Mouse (Mus musculus) liver, embryonic 11.5 days (tissue): ENCODE results near the gene Qser1. TPM values are rescaled to one million over a fixed set of nuclear protein-coding genes. Genes with fewer than 3 reads are reported as not detected.
A peak's percentile ranks its signal among the peaks of the same experiment; 100 is the strongest.
"Not testable (repeated sequence)": the region's sequence is repeated elsewhere in the genome, so short reads cannot be mapped to it uniquely, and the experiment has no call there.

Experiments
- ATAC-seq: fragments of 200-750 bp; cut with Nextera tagmentation; replicated peaks from 2 replicates; pipeline ENCODE4 v1.8.0; 2017; ENCODE audit warnings: moderate number of reproducible peaks, mild to moderate bottlenecking, moderate TSS enrichment, moderate library complexity; ENCODE audit not compliant: low FRiP score
- DNase-seq: peaks from one replicate; pipeline ENCODE4 v3.0.0-alpha.2; 2017; ENCODE audit warnings: low spot score
- H3K27ac ChIP-seq: fragments of 300-500 bp; sonication (generic); 2 replicates; pipeline ENCODE4 v1.5.1; 2014; ENCODE audit warnings: mild to moderate bottlenecking, low read depth, low read length, control low read depth
- H3K27me3 ChIP-seq: fragments of 300-500 bp; sonication (generic); replicated peaks from 2 replicates; pipeline ENCODE4 v1.6.1; 2014; ENCODE audit warnings: low read length, mixed read lengths; ENCODE audit not compliant: control insufficient read depth, insufficient read depth
- H3K36me3 ChIP-seq: fragments of 300-500 bp; sonication (generic); 2 replicates; pipeline ENCODE4 v1.6.1; 2014; ENCODE audit warnings: mild to moderate bottlenecking, low read length, moderate library complexity, mixed read lengths; ENCODE audit not compliant: control insufficient read depth, insufficient read depth
- H3K4me1 ChIP-seq: fragments of 300-500 bp; sonication (generic); replicated peaks from 2 replicates; pipeline ENCODE4 v1.6.1; 2014; ENCODE audit warnings: low read length, mixed read lengths; ENCODE audit not compliant: control insufficient read depth, insufficient read depth
- H3K4me2 ChIP-seq: fragments of 300-500 bp; sonication (generic); 2 replicates; pipeline ENCODE4 v1.6.1; 2014; ENCODE audit warnings: mild to moderate bottlenecking, control low read depth, moderate library complexity
- H3K4me3 ChIP-seq: fragments of 300-500 bp; sonication (generic); 2 replicates; pipeline ENCODE4 v1.5.1; 2014; ENCODE audit warnings: low read depth, low read length, control low read depth
- H3K9ac ChIP-seq: fragments of 300-500 bp; sonication (generic); 2 replicates; pipeline ENCODE4 v1.6.1; 2014; ENCODE audit warnings: low read depth, low read length, control low read depth
- H3K9me3 ChIP-seq: fragments of 300-500 bp; sonication (generic); 2 replicates; pipeline ENCODE4 v1.6.1; 2016; ENCODE audit warnings: low read length, inconsistent platforms, mixed read lengths; ENCODE audit not compliant: control insufficient read depth
- WGBS: fragments of 180-500 bp; shearing (Covaris S2); extraction: QIAGEN DNeasy Blood & Tissue Kit; methylation state at CpG from one replicate; pipeline ENCODE4 v1.1.7; 2014; 5-methylcytosine and 5-hydroxymethylcytosine counted together
- polyA plus RNA-seq: library from polyadenylated mRNA; unstranded; fragments of >200 nt; fragmentation: Nextera tagmentation; extraction: Ambion mirVana; gene quantifications from 2 replicates; pipeline ENCODE4 v1.2.1, GENCODE M21; 2014

The Qser1 gene
- polyA plus RNA-seq = 8.8 and 9.0 TPM in 2 replicates

DNA sequence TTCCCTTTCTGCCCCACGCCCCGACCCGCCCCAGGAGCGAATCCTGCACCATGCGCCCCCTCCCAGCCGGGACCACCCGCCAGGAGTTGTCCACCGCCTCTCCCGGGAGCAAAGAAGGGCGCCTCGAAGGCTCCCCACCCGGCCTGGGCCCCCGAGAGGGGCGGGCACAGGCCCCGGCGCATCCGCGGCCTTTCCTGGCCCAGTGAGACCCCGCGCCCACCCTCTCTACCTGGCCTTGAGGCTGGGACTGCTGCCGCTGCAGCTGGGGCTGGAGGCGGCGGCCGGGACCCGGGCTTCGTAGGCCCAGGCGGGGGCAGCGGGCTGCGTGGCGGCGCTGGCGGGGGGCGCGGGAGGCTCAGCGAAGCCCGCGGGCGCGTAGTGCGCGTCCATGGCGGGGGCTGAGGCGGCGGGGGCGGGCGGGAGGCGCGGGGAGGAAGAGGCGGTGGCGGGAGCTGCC lies at the start of gene Qser1:
Gene Qser1, minus strand, starts transcription at position 390 of the 457 bp plus-strand sequence.
- Histone ChIP-seq H3K27me3 (no peaks in the 10 kb centered on the region), H3K27ac (peak within 1 kb of the TSS; percentile 94), H3K4me2 (peak within 1 kb of the TSS; percentile 88), H3K4me1 (peaks cover 12% of the 10 kb centered on the region; the same call in 1 of the 2 replicates), H3K9ac (peak within 1 kb of the TSS; percentile 98), H3K36me3 (no peaks in the 10 kb centered on the region), H3K4me3 (peak within 1 kb of the TSS; percentile 89), H3K9me3 (no peaks in the 10 kb centered on the region)
- ATAC-seq = peak; percentile 53
- WGBS = 7% methylated on average over 30 of the region's 50 CpGs
- peak; percentile 71 for DNase-seq

DNA sequence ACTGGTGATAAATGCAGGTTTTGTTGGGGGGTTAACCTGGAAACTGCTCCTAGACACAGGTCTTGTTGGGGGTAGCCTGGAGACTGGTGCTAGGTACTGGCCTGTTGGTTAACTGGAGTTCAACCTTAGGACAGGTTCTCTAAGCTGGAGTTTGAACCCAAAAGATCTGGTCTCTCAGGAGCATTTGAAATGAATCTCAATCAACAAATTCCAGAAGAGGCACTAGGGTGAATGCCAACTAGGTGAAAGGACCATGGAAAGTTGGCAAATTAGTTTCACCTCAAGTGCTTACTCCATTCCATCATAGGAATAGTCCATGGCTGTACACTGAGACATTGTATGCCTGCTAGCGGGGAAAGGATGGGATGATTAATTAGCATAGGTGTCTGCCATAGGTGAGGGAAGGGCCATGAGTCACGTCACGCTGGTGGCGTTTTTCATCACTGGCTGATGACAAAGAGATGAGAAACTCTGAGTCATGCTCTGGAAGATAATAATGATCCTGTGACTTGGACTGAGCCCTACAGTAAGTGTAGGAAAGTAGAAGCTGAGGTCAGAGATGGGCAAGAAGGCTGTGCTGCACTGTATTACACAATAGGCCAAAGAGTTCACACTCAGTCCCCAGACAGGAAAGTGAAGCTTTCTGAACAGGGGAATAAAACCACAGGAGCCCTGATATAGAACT lies 47.8 kb upstream of the Qser1 start:
- no peaks in the 10 kb centered on the region for H3K27me3 ChIP-seq
- H3K36me3 ChIP-seq = no peaks in the 10 kb centered on the region
- no peak overlapping the region for H3K27ac ChIP-seq
- no peaks in the 10 kb centered on the region for H3K9me3 ChIP-seq
- ATAC-seq = no peak
- DNase-seq = no peak
- WGBS = 78% methylated on average over 4 of the region's 4 CpGs
- H3K4me3 ChIP-seq = no peak overlapping the region
- no peak overlapping the region for H3K9ac ChIP-seq
- H3K4me2 ChIP-seq = no peak overlapping the region
- no peaks in the 10 kb centered on the region for H3K4me1 ChIP-seq

GRCm38 (mm10) chr2:104860426-104860825 lies 43.9 kb upstream of the Qser1 start:
- WGBS = 87% methylated on average over 10 of the region's 10 CpGs
- H3K4me1 ChIP-seq = no peaks in the 10 kb centered on the region
- no peak overlapping the region for H3K4me3 ChIP-seq
- no peaks in the 10 kb centered on the region for H3K27me3 ChIP-seq
- H3K9me3 ChIP-seq = no peaks in the 10 kb centered on the region
- no peaks in the 10 kb centered on the region for H3K36me3 ChIP-seq
- no peak overlapping the region for H3K27ac ChIP-seq
- no peak for DNase-seq
- H3K4me2 ChIP-seq = no peak overlapping the region
- H3K9ac ChIP-seq = no peak overlapping the region
- ATAC-seq = no peak

DNA sequence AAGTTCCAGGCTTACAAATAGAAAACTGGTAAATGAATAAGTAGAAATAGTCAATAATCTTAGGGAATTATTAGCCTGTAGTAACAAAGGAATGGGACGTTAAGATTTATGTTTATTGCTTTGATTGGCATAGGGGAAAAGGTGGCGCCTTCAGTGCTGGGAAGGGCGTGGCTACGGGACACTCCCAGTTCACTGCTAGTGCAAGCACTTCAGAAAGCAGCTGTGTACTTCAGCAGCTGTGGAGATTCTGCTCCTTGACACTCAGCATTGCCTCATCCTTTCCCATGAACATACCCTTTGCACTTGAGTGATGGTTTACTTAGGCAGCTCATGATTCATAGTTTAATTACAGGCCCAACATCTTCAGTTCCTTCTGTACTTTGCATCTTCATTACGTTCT lies 42.5 kb upstream of the Qser1 start:
- 74% methylated on average over 5 of the region's 5 CpGs for WGBS
- no peak overlapping the region for H3K27ac ChIP-seq

DNA sequence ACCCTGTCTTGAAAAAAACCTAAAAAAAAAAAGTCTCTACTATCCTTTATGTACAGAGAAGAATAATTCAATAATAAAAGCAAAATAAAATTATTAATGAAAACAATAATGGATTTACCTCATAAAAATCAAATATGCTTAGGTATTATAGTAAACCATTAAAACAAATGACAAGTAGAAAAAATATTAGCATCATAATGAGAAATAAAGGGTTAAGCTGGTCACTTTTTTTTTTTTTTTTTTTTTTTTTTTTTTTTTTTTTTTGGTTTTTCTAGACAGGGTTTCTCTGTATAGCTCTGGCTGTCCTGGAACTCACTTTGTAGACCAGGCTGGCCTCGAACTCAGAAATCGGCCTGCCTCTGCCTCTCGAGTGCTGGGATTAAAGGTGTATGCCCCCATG lies 41.5 kb upstream of the Qser1 start:
- DNase-seq, ATAC-seq, H3K27me3 ChIP-seq, H3K4me1 ChIP-seq, H3K9me3 ChIP-seq, H3K4me3 ChIP-seq, H3K9ac ChIP-seq, H3K27ac ChIP-seq, H3K4me2 ChIP-seq, H3K36me3 ChIP-seq: not testable (repeated sequence)
- 86% methylated on average over 3 of the region's 3 CpGs for WGBS

More for the DNA sequence above, 42.5 kb upstream of the Qser1 start:
- Histone ChIP-seq H3K4me2 (no peak overlapping the region), H3K27me3 (no peaks in the 10 kb centered on the region), H3K9me3 (no peaks in the 10 kb centered on the region), H3K36me3 (no peaks in the 10 kb centered on the region), H3K4me3 (no peak overlapping the region), H3K4me1 (no peaks in the 10 kb centered on the region), H3K9ac (no peak overlapping the region)
- DNase-seq (no peak), ATAC-seq (no peak)

DNA sequence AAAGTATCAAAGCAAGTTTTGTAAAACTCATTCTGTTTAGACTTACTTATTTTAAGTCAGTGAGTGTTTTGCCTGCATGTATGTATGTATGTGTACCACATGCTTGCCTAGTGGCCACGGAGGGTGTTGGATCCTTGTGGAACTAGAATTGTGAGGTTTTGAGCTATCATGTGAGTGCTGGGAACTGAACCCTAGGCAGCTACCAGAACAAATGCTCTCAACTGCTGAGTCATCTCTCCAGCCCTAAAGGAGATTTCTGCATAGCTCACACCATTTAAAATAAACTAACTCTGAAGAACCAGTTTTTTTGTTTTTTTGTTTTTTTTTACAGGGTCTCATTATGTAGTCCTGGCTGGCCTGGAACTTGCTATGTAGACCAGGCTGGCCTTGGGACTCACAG lies 39.7 kb upstream of the Qser1 start:
- Histone ChIP-seq H3K9me3 (no peaks in the 10 kb centered on the region), H3K27ac (no peak overlapping the region), H3K27me3 (no peaks in the 10 kb centered on the region), H3K4me2 (no peak overlapping the region), H3K36me3 (no peaks in the 10 kb centered on the region), H3K9ac (no peak overlapping the region), H3K4me3 (no peak overlapping the region), H3K4me1 (no peaks in the 10 kb centered on the region)
- ATAC-seq = no peak
- WGBS = 56% methylated on average over 1 of the region's 1 CpGs
- DNase-seq = no peak

DNA sequence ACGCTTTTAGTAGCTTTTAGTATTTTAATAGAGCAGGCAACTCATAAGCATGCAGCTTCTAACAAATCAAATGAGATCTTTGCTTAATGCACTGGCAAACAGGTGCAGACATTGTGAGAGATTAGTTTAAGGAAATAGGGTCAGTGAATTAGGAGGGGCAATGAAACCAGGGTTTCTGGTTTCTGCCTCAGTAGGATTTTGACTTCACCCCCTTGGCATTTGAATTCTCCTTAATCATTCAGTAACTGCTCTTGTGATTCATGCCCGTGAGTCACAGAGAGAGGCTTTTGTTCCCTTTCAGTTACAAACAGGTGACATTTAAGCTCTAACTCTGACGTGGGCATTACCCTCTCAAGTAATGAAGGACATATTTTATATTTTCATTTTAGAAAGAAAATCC lies 39.2 kb upstream of the Qser1 start:
- H3K9me3 ChIP-seq = no peaks in the 10 kb centered on the region
- no peak overlapping the region for H3K4me2 ChIP-seq

GRCm38 (mm10) chr2:104854836-104855235 lies 38.3 kb upstream of the Qser1 start:
- Histone ChIP-seq H3K4me3 (no peak overlapping the region), H3K36me3 (no peaks in the 10 kb centered on the region), H3K4me1 (no peaks in the 10 kb centered on the region), H3K4me2 (no peak overlapping the region), H3K27ac (no peak overlapping the region), H3K27me3 (no peaks in the 10 kb centered on the region; the same call in 1 of the 2 replicates), H3K9me3 (no peaks in the 10 kb centered on the region), H3K9ac (no peak overlapping the region)
- DNase-seq = no peak
- 82% methylated on average over 1 of the region's 1 CpGs for WGBS
- no peak for ATAC-seq

More for the DNA sequence above, 39.2 kb upstream of the Qser1 start:
- ATAC-seq (no peak), DNase-seq (no peak)
- H3K27ac ChIP-seq = no peak overlapping the region
- no peak overlapping the region for H3K4me3 ChIP-seq
- H3K36me3 ChIP-seq = no peaks in the 10 kb centered on the region
- H3K4me1 ChIP-seq = no peaks in the 10 kb centered on the region
- H3K27me3 ChIP-seq = no peaks in the 10 kb centered on the region; the same call in 1 of the 2 replicates
- no peak overlapping the region for H3K9ac ChIP-seq
- 51% methylated on average over 3 of the region's 3 CpGs for WGBS

GRCm38 (mm10) chr2:104852546-104852945 lies 36.0 kb upstream of the Qser1 start:
- no peak overlapping the region for H3K4me3 ChIP-seq
- no peaks in the 10 kb centered on the region for H3K4me1 ChIP-seq
- H3K27ac ChIP-seq = no peak overlapping the region
- WGBS = 79% methylated on average over 7 of the region's 7 CpGs
- H3K36me3 ChIP-seq = no peaks in the 10 kb centered on the region
- H3K9ac ChIP-seq = no peak overlapping the region
- H3K27me3 ChIP-seq = peaks cover 7% of the 10 kb centered on the region
- no peaks in the 10 kb centered on the region for H3K9me3 ChIP-seq
- ATAC-seq (no peak), DNase-seq (no peak)
- H3K4me2 ChIP-seq = no peak overlapping the region
